Mouse (Mus musculus): ENCODE results near the gene OR5BS1P.
"Not testable (repeated sequence)": the region's sequence is repeated elsewhere in the genome, so short reads cannot be mapped to it uniquely, and the experiment has no call there.

GRCm38 (mm10) chr15:98514845-98515244, 45.1 kb downstream of the OR5BS1P start:
- TF ChIP-seq CTCF (IDR thresholded peaks at IDR 0.05; ENCODE audit: low read depth); EP300 (optimal IDR thresholded peaks at IDR 0.05): not testable (repeated sequence)

Data from stomach, postnatal 0 days (tissue).